Mouse (Mus musculus) kidney, adult 18-20 months (tissue): Measurements from ENCODE around the gene Inpp5a.
A peak's percentile ranks its signal among the peaks of the same experiment; 100 is the strongest.

Experiments
- DNase-seq: peaks from one replicate; pipeline ENCODE4 v3.0.0; 2021

The Inpp5a gene

GRCm38 (mm10) chr7:139377381-139377780, 11.5 kb upstream of the Inpp5a start:
- no peak for DNase-seq

GRCm38 (mm10) chr7:139378355-139378754, 10.6 kb upstream of the Inpp5a start:
- no peak for DNase-seq

GRCm38 (mm10) chr7:139379745-139380144, 9.2 kb upstream of the Inpp5a start:
- DNase-seq: no peak

GRCm38 (mm10) chr7:139380225-139380624, 8.7 kb upstream of the Inpp5a start:
- DNase-seq: no peak

GRCm38 (mm10) chr7:139381877-139382276, 7.0 kb upstream of the Inpp5a start:
- no peak for DNase-seq

GRCm38 (mm10) chr7:139382796-139383195, 6.1 kb upstream of the Inpp5a start:
- DNase-seq: no peak

GRCm38 (mm10) chr7:139384500-139384899, 4.4 kb upstream of the Inpp5a start:
- DNase-seq: no peak

GRCm38 (mm10) chr7:139384916-139385530, 3.9 kb upstream of the Inpp5a start:
- DNase-seq: no peak

- no peak for DNase-seq
These were observed 1.8 kb upstream of the Inpp5a start for GRCm38 (mm10) chr7:139386933-139387690.

- DNase-seq: no peak
These were observed 814 bp upstream of the Inpp5a start for GRCm38 (mm10) chr7:139387921-139388669.

- peak; percentile 32 for DNase-seq
These were observed 378 bp downstream of the Inpp5a start for GRCm38 (mm10) chr7:139389213-139389761.

GRCm38 (mm10) chr7:139390380-139390779, 1.5 kb downstream of the Inpp5a start:
- DNase-seq: no peak

- no peak for DNase-seq
These were observed 2.0 kb downstream of the Inpp5a start for GRCm38 (mm10) chr7:139390926-139391325.

GRCm38 (mm10) chr7:139391691-139392090, 2.8 kb downstream of the Inpp5a start:
- DNase-seq: no peak

GRCm38 (mm10) chr7:139392106-139392505, 3.2 kb downstream of the Inpp5a start:
- DNase-seq: no peak

- DNase-seq: no peak
These were observed 3.9 kb downstream of the Inpp5a start for GRCm38 (mm10) chr7:139392691-139393235.

GRCm38 (mm10) chr7:139397521-139397920, 8.6 kb downstream of the Inpp5a start:
- DNase-seq: peak; percentile 53

- DNase-seq: peak; percentile 43
These were observed 9.2 kb downstream of the Inpp5a start for GRCm38 (mm10) chr7:139398111-139398510.

- no peak for DNase-seq
These were observed 9.7 kb downstream of the Inpp5a start for GRCm38 (mm10) chr7:139398530-139399021.

GRCm38 (mm10) chr7:139399572-139399971, 10.7 kb downstream of the Inpp5a start:
- DNase-seq: no peak

- no peak for DNase-seq
These were observed 11.2 kb downstream of the Inpp5a start for GRCm38 (mm10) chr7:139399977-139400685.

- no peak for DNase-seq
These were observed 12.0 kb downstream of the Inpp5a start for GRCm38 (mm10) chr7:139400926-139401325.
